Mouse (Mus musculus) adrenal gland, postnatal 10 days (tissue): ENCODE measurements at regions not wholly inside any gene's neighbourhood (a gene's known extent, or its start where the extent isn't known, plus 50 kb on each side); places are given as distances from the start of the nearest gene placed in this dataset.

Source experiments
- DNase-seq: peaks from one replicate; pipeline ENCODE4 v3.0.0; 2021; ENCODE audit warnings: mixed read lengths

DNA sequence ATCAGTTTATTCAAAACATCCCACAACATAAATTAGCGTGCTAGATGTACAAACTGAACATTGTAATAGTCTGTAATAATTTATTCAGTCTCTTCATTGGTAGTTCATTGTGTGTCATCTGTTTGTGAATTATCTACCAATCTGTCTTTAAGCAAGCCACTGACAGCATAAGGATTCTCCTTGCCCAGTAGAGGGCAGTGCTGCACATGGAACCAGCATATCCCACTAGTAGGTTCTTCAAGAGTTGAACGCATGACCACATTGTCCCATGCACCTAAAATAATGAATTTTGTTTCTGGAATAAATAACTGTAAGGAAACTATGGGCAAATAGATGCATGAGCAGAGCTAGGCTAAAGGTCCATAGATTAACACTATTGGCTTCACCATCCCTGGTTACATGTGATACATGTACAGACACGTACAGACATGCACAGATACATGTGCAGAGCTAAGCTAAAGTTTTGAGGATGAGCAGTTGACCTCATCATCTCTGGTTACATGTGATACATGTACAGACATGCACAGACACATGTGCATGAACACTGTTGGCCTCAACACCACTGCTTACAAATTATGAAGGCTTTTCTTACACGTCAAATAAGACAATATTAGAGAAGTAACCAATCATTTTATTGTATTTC lies 143.0 kb upstream of the Ctnnd2 start:
- DNase-seq: peak; percentile 69

DNA sequence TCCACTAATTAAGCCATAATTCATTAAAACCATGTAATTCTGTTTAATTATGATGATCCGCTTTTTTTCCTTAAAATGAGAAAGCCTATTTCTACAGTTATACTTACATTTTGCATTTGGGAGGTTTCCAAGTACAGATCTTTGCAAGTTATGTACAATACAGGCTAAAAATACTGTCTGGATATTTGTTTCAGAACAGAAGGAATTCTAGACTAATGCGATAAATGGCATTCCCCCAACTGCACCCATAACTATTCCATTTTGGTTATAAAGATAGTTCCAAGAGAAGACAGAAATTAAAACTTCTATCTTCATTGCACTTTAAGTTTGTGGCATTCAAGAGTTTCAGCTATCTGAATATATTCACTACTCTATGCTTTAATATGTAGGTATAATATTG lies 137.0 kb upstream of the Ctnnd2 start:
- DNase-seq: no peak

DNA sequence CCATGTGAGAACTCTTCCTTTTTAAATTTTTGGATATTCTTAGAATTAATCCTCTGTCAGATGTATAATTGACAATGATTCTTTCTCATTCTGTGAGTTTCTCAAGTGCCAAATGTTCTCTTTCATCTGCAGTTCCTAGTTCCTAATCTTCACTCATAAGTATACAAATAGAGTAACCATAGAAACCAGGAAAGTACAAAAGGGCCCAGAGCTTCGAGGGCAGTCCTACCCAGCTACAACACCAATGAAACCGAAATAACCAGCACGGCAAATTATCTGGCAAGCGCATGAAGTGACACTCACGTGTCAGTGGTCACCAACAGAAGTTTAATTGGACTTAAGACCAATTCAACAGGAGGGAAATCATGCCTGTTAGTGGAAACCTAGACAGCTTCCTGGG lies 121.5 kb upstream of the Ctnnd2 start:
- no peak for DNase-seq

DNA sequence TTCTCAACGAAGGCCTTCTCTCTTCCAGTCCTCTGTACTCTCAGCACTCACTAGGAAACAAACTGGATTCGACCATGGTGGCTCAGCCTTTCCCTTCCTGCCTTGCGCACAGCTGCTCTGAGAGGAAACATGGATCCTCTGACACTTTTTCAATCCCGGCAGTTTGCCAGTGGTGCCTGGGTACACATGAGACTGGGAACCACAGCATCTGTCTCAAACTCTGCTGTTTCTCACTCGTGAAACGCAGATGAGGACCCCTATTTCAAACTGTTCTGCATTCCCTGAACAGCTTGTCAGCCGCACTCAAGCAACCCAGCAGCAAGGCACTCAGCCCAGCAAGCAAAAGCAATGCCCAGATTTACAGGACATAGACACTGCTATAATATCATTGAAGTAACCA lies 112.6 kb upstream of the Ctnnd2 start:
- DNase-seq: no peak

DNA sequence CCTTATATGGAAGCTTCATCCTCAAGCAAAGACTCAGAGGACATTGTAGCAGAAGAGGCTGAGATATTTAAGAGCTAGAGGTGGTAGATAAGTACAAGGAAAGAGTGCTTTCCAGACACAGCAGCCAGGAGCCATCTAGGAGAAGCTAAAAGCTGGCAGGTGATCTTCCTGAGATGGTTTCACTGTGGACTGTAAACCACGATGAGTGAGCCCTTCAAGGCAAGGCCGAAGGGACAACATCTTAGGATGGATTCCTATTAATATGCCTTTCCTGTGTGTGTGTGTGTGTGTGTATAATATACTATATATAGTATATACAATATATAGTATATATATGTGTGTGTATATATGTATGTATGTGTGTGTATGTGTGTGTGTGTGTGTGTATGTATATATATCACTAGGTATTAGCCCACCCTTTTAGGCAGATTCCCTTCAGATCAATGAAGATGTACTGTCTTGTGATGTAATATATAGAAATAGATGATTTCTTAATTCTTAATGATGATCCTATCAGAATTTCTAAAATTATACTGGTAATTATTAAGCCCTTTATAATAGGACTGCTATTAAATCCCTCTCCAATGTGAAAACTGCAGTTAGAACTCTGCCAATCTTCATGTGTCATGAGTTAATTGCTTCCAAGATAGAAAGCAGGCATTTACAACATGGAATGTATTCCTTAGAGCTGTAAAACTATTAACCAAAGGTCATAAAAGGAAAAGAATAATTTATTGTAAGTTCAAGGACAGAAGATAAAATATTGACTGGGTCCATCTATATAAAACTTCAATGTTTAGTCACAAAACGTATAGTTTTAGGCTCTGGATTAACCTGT lies 111.7 kb upstream of the Ctnnd2 start:
- no peak for DNase-seq

DNA sequence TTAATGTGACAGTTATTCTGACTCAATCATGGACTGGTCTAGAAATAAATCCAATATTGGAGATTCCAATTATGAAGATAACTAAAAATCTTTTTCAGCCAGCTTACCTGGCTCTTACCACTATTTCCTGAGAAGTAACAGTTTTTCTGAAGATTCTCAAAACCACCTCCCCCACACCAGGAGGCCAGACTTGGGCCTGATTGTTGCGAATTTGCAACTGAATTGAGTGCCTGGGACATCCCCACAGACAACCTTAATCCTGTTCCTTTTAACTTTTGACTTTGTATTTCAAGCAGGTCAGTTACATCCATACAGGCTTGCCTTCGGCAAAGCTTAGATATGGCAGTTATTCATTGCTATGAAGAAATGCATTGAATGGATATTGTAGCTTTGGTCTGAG lies 100.7 kb upstream of the Ctnnd2 start:
- no peak for DNase-seq

DNA sequence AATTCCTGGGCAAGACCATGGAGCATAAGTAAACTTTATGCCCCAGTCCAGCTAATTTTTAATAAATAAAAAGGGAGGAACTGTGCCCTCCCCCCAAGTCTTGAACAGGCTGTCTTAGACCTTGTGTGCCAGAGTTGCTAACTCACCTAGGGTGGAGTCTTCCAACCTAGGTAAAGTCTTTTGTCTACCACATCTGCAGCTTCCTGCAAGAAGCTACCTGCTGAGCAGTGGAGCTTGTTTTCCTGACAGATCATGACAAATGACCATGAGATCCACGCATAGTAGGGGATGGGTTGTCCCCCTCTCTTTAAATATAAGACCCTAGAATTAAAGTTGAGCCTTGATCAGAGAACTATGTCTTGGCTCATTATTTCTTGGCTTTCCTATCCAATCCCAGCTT lies 100.1 kb upstream of the Ctnnd2 start:
- no peak for DNase-seq

DNA sequence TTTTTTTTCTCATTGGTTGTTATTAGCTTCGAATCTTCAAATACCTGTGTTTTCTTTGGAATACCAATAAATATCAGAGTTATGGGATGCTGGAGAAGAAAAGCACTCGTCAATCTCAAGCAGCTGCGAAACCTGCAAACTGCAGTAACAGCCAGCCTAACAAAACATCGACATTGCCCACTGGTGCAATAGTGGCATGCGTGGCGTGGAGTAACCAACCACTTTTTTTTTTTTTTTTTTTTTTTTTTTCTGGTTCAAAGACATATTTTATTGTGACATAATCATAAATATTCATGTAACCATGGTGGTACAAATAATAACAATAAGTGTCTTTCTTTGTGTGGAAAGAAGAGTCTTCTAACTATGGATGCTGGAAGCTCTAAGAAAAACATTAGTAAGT lies 85.3 kb upstream of the Ctnnd2 start:
- no peak for DNase-seq

DNA sequence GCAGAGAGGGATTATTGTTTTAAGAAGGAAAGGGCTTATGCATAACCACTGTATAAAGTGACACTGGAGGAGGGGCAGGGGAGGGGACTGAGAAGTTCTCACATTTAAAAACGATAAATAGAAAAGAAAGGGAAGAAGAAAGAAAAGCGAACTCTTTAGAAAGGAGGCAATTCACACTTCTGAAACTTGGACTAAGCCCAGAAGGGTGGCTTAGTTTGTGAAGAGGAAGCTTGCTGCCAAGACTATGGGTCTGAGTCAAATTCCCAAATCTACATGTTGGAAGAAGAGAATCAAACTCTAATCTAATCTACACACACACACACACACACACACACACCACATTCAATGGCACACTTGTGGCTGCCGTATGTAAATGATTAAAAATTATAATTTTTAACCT lies 50.3 kb upstream of the Ctnnd2 start:
- DNase-seq: no peak
